Mouse (Mus musculus) adipocyte (in vitro differentiated cells): Measurements from ENCODE around the gene C530008M17Rik.

Source experiments
- DNase-seq: peaks from one replicate; pipeline ENCODE4 v3.0.0-alpha.2; 2016; ENCODE audit warnings: low spot score

The C530008M17Rik gene

GRCm38 (mm10) chr5:76837018-76837417 lies 180.7 kb downstream of the C530008M17Rik start:
- DNase-seq: peak; percentile 71

DNA sequence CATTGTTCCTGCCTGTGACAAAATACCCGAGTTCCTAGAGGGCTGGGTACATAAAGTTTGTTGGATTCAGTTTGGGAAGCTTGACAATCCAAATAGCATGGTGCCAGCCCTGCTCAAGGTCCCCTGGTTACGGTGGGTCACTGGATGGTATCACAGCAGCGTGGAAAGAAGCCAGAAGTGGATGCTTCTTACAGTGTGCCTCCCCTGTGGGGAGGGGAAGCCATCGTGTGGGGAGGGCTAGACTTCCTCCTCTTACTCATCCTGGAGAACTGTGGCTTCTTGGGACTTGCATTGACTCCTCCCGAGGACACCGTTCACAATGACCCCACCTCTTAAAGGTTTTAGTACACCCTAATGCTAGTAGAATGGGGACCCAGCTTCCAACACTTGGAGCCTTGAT lies 183.5 kb downstream of the C530008M17Rik start:
- DNase-seq: no peak

DNA sequence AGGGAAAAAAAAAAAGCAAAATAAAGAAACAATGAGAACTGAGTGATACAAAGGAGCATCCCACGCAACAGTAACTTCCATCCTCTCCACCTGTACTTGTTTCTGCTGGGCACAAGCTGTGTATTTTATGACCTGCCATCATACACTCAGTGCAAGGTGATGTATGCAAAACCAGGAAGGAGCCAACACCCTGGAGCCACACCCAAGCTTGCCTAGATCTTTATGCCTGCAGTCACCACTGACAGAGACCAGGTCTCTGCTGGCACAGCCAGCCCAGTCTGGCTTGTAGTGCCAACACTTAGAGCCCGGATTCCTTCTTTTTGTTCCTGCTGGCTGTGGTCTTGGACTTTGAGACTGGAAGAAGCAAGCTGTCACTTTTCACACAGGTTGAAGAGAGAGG lies 185.5 kb downstream of the C530008M17Rik start:
- no peak for DNase-seq

DNA sequence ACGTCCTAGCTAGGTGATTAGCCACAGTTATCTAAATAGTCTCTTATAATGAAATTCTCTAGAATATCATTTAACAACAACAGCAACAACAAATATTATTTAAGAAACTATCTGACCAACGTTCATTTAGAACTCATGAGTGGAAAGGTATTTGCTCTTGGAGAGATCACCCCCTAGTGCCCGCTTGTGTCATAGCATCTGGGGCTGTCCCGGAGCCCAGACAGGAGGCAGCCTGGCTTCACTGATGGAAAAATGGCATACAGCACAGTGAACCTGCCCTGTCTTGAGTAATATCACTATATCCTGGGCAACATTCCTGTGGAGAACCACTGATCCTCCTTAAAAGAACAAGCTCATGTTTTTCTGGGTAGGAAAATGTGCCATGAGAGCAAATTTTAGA lies 187.1 kb downstream of the C530008M17Rik start:
- peak; percentile 81 for DNase-seq

GRCm38 (mm10) chr5:76843851-76844419 lies 187.6 kb downstream of the C530008M17Rik start:
- DNase-seq: no peak

GRCm38 (mm10) chr5:76844618-76845186 lies 188.4 kb downstream of the C530008M17Rik start:
- DNase-seq: no peak

- no peak for DNase-seq
Observed at GRCm38 (mm10) chr5:76847106-76847505, 190.8 kb downstream of the C530008M17Rik start.

GRCm38 (mm10) chr5:76851316-76851715 lies 195.0 kb downstream of the C530008M17Rik start:
- DNase-seq: peak; percentile 35

DNA sequence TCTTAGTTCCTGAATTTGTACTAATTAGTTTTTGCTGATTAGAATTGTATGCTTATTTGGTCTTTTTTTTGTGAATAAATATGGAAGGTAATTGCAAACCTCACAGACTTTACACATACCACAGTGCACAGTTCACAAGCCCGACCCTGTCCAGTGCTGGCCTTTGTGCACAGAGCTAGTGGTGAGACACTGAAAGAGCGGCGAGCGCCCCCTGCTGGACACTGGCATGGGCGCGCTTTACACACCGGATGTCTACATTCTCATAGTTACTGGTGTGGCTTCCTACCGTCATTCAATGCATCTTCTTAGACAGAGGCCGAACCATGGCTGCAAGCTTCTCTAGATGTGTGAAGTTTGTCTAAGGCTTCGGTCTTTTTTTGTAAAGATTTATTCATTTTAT lies 197.2 kb downstream of the C530008M17Rik start:
- peak; percentile 80 for DNase-seq

DNA sequence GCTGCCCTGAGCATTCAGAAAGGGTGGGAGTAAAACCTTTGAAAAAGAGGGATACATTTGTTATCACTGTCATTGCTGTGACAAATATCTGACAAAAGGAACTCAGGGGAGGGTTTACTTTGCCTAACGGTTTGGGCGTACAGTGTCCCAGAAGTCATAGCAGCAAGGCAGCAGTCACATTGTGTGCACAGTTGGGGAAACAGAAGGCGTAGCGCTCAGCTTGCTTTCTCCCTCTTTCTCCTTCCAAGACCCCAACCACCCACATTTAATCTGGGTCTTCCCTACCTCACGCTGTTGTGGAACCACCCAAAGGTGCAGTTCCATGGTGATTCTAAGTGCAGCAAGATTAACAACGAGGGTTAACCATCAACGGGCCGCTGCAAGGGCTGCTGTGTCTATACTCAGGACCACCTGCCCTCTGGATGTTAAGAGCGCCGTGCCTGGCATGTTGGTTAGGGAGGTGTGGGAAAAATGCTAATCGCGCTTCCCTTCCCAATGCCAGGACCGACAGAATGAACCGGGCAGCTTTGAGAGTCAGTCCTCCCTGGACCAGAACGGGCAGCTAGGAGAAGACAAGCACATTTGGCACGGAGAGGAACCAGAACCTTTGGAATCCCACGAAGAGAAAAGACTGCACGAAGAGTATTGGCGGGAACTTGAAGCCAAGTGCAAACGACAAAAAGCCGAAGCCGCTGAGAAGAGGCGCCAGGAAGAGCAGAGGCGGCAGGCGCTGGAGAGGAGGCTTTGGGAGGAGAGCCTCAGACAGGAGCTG lies 199.7 kb downstream of the C530008M17Rik start:
- no peak for DNase-seq

GRCm38 (mm10) chr5:76857103-76858015 lies 201.0 kb downstream of the C530008M17Rik start:
- no peak for DNase-seq

DNA sequence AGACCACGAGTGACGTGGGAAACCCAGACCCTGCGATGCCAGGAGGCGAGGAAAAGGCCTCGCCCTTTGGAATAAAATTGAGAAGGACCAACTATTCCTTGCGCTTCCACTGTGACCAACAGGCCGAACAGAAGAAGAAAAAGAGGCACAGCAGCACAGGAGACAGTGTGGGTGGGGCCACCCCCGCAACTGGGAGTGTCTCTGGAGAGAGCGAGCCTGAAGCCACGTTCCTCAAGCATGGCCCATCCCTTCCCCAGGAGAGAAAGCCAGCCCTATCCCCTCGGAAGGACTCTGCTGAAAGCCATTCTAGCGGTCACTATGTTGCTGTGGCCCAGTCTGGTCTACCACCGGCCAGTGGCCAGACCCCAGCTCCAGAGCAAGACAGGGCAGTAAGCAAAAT lies 202.1 kb downstream of the C530008M17Rik start:
- DNase-seq: no peak

GRCm38 (mm10) chr5:76866819-76867218 lies 210.5 kb downstream of the C530008M17Rik start:
- no peak for DNase-seq

GRCm38 (mm10) chr5:76868693-76869286 lies 212.5 kb downstream of the C530008M17Rik start:
- DNase-seq: no peak

DNA sequence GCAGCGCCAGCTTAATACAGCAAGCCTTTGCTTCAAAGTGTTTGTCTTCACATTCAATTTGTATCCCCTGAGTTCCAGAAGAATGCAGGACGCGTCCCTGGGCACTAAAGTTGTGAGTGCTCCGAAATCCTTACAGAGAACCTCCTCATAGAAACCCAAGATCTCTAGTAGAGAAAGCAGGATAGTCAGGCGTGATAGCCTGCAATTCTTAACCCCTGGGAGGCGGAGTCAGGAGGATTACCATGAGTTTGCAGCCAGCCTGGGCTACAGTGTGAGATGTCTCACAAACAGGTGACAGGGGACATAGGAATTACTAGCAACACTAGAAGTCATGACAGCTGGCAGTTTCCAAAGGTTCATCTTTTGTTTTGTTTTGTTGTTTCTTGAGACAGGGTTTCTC lies 213.2 kb downstream of the C530008M17Rik start:
- no peak for DNase-seq

GRCm38 (mm10) chr5:76876106-76876758 lies 219.9 kb downstream of the C530008M17Rik start:
- DNase-seq: no peak

- DNase-seq: peak; percentile 55
Observed at GRCm38 (mm10) chr5:76884107-76884506, 227.8 kb downstream of the C530008M17Rik start.

DNA sequence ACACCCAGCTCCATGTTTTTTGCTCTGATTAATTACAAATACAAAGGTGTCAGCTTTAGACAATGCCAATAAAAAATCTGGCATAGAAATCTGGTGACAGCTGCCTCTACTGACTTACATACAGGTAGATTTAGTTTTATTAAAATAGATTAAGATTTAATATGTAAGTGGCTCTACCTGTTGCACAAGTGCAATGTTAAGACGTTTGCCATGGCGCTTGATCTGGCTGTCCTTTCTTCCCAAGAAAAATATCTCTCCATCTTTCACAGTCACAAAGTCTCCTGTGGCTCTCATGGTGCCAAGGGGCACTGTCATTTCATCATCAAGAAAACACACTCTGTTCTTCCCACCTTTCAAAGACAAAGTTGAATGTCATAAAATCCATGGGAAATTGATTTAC lies 230.7 kb downstream of the C530008M17Rik start:
- no peak for DNase-seq

DNA sequence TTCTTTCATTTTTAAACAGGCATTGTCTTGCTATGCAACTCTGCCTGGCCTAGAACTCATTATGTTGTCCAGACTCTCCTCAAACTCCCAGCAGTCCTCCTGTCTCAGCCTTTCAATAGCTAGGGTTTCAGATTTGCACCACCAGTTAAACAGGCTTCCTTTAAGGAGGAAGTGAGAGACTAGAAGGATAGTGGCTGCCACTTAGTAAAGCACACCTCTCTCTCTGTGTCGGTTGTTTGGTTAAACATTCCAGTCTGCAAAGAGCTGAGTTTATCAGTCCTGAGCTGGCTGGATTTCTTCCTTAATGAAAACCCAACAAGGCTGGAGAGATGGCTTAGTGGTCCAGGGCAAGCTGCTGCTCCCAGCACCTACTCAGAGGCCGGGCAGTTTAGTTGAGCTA lies 236.3 kb downstream of the C530008M17Rik start:
- no peak for DNase-seq

DNA sequence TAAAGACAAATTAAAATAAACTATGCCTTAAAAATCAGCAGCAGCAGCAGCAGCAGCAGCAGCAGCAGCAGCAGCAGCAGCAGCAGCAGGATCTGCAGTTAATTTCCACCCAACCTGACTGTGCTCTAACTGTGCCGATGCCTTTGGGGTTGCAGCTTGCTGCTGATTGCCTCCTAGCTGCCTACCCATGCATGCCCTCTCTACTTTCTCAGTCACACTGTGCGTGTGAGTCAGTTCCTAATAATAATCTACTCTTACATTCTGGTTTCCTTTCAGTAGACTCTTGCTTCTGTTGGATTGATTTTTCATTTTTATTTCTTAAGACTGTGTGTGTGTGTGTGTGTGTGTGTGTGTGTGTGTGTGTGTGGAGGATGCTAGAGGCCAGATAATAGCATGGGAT lies 236.8 kb downstream of the C530008M17Rik start:
- DNase-seq: no peak

GRCm38 (mm10) chr5:76902131-76902530 lies 245.8 kb downstream of the C530008M17Rik start:
- DNase-seq: no peak
